Mouse (Mus musculus) telencephalon, adult 2 months (tissue): ENCODE measurements around the gene Rpl4.
"Not testable (repeated sequence)": the region's sequence is repeated elsewhere in the genome, so short reads cannot be mapped to it uniquely, and the experiment has no call there.

ENCODE experiments used
- DNase-seq: peaks from one replicate; pipeline ENCODE4 v3.0.0-alpha.2; 2011; ENCODE audit warnings: low read depth, low spot score

Rpl4 gene

DNA sequence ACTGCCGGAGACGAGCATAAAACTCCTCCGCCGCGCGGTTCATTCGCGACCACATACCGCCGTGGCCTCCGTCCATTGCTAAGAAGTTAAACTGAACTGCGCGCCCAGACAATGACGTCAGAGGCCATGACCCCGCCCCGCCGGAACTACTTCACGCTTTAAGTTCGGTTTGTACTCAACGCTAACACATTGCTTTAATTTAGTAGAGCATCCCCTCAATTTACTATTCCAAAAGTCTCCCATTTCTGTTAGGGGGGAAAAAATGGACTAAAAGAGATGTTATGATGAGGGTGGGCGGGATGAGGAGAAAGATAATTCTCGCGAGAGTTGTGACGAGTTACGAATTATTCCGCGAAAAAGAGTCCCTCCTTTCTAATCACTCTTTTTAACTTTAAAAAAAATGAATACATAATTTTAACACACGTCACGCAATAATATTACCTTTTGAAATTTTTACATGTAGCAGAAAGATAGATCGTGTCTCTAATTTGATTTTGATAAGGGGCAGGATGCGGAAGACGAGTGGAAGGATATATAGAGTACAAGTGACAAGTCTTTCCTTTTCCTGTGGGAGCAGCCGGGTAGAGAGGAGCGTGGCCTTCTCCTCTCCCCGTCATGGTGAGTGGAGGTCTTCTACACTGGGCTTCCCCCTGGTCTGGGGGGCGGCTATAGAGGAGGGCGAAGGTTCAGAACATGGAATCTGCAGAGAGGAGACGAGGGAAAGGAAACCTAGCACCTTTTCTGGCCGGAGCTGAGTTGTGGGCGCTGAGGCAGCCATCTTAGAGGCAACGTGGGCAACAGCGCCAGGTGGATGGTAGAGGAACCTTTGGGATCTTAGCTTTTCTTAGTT is at the start of gene Rpl4, which contains the start of gene Zwilch:
TSS of gene Rpl4 (plus strand) at position 560 of the 850 bp plus-strand sequence.
TSS of gene Zwilch (minus strand) at position 289 of the 850 bp plus-strand sequence.
- DNase-seq = peak; percentile 75

DNA sequence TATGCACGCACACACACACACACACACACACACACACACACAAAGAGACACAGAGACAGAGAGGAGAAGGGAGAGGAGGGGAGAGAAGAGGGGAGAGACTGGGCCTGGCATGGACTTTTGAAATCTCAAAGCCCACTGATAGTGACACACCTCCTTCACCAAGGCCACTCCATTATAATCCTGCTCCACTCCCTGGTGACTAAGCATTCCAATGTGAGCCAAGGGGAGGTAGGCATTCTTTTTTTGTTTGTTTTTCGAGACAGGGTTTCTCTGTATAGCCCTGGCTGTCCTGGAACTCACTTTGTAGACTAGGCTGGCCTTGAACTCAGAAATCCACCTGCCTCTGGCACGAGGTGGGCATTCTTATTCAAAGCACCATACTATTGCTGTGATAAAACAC is 48.3 kb upstream of the Rpl4 start:
- not testable (repeated sequence) for DNase-seq

DNA sequence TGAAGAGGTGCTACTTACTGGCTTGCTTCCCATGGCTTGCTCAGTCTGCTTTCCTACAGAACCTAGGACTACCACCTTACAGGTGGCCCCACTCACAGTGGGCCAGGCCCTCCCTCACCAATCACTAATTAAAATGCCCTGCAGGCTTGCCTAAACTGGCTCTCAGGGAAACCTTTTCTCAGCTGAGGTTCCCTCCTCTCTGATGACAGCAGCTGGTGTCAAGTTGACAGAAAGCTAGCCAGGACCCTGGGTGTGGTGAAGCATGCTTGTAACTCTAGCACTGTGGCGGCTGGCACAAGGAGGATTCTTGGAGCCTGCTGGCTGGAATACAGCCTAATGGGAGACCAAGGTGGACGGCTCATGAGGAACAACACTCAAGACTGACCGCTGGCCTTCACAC is 47.9 kb upstream of the Rpl4 start:
- no peak for DNase-seq

DNA sequence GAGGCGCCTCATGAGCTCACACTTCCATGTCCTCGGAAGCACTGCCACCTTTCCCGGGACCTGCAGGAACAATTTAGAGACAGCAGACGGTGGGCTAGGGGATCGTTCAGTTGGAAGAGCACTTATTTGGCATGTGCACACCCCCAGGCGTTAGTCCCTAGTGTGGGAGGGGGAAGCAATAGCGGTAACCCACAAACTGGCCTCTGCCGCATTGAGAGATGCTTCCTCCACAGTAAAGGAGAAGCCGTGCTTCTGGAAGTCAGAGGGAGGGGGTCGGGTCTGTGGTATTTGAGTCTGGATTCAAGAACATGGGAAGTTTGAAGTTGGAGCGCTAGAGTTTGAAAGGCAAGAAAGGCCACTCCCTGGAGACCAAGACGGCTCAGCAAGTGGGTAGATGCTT is 47.1 kb upstream of the Rpl4 start:
- DNase-seq = no peak

DNA sequence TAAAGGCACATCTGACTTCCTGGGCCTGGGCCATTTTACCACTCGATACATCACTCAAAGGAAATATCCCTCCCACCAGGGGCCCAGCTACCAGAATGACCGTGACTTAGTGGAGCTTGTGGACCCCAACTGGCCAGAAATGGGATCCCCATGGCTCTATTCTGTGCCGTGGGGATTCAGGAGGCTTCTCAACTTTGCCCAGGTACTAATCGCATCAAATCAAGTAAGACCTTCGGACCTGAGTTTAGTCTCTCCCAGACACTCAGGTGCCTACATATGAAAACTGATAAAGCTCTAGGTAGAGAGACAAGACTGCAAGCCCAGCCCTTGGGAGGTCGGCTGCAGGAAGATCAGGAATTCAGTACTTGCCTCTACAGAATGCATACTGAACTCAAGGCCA is 41.6 kb upstream of the Rpl4 start:
- DNase-seq = no peak

DNA sequence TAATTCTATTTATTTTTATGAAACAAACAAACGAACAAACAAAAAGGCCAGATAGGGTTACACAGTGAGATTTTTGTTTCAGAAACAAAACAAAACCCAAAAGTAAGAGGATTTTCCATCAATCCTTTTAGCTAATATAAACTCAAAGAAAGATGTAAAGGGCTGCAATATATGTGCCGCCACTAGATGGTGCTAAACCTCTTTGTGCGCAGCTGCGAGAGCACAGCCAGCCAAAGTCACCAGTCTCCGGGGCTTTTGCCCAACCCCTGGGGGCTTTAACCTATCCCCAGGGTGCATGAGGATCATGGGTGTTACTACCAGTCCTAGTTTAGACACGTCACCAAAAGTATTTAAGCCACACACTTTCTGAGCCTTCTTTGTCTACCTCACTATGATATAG is 34.3 kb upstream of the Rpl4 start:
- DNase-seq = not testable (repeated sequence)

DNA sequence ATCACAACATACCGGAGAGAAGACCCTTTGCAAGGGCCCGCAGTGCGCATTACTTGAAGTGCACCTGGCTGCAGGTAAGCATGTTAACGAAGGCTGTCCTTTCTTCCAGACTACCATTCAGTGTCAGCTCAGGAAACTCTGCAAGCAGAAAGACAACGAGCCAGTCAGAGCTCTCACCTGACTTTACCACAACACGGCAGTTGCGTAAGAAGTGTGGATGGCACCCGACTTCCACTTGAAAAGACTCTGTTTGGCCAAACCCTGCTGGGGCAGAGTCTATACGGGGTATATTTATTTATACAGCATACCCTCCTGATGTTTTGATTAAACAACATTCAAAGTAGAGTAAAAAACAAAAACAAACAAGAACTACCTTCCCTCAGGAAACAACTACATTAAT is 33.3 kb upstream of the Rpl4 start:
- no peak for DNase-seq

DNA sequence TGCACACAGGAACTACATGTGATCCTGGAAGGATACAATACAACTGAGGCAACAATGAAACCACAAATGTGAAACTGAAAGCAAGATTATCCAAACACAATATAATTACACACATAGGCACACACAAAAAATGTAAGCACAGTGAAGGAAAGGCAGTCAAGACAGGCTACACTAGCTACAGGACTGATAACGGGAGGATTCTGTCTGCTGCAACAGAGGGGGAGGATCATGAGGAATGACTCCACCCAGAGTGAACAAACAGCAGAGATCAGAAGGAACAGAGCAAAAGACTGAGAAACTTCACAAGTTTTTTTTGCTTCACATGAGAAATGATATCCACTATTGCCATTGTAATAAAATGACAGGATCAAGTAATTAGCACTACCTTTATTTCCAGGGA is 16.5 kb upstream of the Rpl4 start:
- no peak for DNase-seq

DNA sequence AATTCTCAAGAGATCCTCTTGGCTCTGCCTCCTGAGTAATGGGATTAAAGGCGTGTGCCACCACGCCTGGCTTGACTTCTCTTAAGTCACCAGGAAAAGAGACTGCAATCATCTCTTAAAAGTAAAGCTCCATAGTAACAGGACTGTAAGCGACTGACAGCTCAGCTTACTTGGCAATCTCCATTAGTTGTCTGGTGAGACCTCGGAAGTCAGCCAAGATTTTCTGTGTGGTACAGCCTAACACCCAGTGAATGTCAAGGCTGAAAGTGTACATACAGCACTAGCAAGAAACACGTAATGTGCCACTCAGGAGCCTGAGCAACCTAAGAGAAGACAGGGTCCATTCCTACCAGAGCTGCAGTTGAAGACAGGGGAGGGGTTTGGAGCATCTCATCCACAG is 12.7 kb upstream of the Rpl4 start:
- DNase-seq = no peak

DNA sequence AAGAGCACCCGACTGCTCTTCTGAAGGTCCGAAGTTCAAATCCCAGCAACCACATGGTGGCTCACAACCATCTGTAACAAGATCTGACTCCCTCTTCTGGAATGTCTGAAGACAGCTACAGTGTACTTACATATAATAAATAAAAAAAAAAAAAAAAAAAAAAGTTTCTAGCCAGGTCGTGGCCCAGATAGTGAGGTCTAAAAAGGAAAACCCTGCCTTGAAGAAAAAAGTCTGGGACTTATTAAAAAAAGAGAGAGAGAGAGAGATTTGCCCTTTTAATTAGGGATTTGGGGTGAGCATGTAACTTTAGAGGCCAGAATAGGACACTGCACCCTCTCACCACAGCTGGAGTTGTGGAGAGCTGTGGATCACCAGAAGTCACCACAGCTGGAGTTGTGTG is 3.2 kb upstream of the Rpl4 start:
- DNase-seq = not testable (repeated sequence)

DNA sequence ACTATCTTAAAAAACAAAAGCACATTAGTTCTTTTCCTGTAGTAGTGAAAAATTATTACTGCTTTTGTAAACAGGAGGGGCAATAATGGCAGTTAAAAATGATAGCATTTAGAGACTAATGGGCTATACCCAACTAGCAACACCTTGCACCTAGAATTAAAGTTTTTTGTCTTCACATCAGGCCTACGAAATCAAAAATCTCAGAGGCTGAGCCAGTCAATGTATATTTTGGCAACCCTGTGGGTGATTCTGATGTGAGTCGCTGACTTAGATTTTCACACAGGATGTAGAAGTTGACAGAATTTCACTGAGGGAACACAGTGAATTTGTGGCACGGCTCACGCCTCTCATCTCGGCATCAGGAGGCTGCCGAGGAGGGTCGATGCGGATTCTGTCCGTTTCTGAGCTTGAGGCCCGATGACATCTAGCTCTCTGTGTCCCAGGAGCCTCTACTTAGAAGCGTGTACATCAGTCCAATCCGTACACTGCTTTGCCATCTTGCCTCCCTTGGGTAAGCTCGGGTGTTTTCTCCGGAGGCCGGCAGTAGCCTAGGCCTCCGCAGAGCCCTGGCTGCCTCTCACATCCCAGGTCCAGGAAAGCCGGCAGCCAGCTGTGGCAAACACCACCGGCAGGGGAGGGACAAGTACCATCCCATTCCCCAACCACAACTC is 895 bp upstream of the Rpl4 start:
- no peak for DNase-seq

DNA sequence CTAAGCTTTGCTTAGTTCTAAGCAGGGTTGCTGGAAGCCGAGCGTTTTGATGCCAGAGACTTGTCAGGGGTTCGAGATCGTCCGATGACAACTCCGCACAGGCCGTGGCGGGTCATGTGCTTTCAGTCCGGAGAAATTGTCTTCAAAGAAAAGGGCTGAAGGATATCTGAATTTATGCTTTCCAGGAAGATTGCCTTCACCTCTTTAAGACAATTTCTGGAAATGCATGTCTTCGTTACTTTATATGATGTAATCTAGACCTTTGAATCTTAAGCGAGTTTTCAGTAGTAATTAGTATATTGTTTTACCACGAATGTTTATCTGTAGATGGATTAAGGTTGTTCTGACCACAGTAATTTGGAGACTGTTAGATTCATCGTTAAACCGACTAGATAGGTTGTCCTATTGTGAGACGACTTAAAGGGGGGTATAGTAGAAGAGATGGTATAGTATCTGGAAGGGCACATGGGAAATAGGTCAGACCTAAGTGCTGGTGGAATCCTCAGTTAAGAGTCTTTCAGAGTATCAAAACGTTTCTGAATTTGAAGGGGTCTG is 568 bp downstream of the Rpl4 start:
- no peak for DNase-seq

DNA sequence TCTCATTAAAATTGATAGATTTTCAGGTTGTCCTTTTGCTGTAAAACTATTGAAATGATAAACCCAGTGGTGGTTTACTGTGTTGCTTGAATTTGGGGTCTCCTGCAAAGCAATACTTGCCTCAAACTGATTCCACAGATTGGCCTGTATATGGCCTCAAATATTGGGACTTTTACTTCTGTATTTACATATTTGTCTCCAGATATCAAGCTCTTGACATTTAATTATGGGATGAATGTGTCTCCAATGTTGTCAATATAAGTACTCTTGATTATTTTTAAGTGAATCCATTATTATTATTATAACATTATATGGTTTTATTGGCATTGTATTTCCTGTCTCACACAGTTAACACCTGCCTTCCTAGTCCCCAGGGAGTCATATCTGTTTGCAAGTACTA is 1.2 kb downstream of the Rpl4 start:
- no peak for DNase-seq

DNA sequence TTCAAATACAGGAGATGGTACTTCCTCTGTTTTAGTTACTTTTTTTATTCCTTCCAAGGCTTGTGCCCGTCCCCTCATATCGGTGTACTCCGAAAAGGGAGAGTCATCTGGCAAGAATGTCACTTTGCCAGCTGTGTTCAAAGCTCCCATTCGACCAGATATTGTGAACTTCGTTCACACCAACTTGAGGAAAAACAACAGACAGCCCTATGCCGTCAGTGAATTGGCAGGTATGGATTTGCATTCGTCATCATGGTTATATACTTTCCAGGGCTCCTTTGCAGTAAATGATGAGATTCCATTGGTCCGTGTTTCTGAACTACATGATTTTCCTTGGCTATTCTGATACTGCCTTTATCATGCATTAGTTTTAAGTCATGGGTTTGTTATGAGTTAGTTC is 1.6 kb downstream of the Rpl4 start:
- DNase-seq = no peak

DNA sequence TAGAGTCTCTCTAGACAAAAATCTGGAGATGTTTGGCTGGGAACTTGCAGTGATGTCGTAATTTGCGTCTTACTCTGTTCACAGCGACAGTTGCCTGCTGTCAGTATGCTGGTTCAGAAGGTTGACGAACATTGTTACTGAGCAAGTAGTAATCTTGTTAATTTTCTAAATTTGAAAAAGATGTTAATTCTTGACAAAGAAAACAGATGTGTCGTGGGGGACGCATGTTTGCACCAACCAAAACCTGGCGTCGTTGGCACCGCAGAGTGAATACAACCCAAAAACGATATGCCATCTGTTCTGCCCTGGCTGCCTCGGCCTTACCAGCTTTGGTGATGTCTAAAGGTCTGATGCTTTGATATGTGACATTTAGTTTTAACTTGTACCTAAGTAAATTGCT is 2.2 kb downstream of the Rpl4 start:
- DNase-seq = no peak

DNA sequence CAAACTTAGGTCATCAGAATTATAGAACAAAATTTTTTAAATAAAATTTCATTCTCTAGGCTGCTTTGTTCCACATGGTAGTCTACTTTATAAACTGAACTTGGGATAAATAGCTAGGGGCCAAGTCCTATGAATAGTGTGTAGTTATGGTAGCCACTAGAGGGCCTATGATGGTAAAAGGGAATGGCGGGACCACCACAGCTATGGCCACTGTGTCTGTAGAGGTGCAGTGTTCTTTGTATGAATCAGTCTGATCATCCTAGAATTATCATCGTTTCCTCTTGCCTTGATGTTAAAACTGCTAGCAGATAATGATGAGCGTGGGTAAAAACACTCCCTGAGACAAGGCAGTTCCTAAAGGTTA is 5.4 kb downstream of the Rpl4 start:
- no peak for DNase-seq

DNA sequence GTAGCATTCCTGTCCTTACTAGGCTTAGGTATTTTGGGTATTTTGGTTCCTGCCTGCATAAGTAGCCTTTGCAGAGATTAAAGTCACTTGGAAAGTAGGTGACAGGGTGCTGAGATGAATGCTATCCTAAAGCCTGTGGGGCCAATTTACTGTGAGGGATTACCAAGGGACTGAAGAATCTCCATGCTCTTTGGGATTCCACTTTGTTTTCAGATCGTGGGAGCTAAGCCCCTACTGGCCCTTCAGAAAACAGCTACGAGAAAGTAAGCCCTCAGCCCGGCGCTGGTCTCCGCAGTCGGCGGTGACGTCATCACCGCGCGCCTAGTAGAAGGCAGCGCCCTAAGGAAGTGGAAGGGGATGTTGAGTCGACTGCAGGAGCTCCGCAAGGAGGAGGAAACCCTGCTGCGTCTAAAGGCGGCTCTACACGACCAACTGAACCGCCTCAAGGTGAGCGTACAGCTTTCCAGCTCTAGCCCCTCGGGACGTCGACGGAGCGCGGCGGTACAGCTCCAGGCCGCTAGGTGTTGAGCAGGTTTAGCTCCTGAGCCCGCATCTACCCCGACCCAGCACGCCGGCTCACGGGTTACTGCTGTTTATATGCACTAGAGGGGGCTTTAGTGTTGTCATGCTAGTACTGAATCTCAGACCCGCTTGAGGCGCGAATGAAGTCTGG is 5.9 kb downstream of the Rpl4 start, which contains the start of gene Snapc5:
TSS of gene Snapc5 (plus strand) at position 301 of the 673 bp plus-strand sequence.
- peak; percentile 91 for DNase-seq

DNA sequence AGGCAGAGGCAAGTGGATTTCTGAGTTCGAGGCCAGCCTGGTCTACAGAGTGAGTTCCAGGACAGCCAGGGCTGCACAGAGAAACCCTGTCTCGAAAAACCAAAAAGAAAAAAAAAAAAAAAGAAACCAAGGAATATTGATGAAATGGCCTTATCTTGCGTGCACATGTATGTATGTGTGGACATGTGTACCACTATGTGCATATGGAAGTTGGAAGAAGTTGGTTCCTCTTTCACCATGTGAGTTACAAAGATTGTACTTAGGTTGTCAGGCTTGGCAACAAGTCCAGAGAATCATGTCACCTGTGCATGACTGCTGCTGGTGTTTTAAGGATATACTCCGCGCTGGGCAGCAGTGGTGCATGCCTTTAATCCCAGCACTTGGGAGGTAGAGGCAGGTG is 10.1 kb downstream of the Rpl4 start:
- not testable (repeated sequence) for DNase-seq

DNA sequence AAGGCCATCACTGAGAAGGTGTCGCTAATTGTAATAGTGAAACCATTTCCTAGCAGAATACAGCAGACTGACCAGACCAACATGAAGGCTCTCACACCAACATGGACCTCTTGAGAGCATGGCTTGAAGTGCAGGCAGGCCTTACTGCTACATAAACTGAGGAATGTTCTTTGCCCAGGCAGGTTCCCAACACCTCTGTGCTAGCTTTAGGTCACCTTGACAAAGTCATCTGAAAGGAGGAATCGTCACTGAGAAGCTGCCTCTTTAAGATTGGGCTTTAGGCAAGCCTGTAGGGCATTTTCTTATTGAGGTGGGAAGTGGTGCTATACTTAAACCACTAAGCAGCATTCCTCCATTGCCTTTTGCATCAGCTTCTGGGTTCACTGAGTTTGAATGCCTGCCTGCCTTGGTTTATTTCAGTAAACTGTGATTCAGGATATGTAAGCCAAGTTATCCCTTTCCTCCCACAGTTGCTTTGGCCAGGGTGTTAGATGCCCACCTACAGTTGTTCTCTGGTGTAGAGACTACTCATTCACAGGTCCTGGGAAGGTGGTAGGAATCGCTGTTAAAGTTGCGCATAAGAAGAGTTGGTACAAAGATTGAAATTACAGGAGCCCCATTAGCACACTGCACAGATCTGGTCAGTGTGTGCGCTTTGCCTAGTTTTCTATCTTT is 11.1 kb downstream of the Rpl4 start:
- no peak for DNase-seq

DNA sequence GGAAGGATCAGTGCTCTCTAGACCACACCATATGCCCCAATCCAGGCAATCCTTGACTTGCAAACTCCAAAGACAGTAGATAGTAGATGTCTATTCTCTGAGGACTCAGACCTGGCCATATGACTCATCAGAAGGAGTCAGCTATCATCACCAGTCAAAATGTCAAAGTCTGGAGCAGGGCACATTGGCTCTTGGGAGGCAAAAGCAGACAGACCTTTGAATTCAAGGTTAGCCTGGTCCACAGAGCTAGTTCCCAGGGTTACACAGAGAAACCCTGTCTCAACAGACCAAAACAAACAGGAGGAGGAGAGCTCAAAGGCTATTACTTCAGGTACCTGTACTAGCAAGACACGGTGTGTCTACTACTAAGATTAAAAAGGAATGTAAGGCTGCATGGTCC is 20.7 kb downstream of the Rpl4 start:
- no peak for DNase-seq

DNA sequence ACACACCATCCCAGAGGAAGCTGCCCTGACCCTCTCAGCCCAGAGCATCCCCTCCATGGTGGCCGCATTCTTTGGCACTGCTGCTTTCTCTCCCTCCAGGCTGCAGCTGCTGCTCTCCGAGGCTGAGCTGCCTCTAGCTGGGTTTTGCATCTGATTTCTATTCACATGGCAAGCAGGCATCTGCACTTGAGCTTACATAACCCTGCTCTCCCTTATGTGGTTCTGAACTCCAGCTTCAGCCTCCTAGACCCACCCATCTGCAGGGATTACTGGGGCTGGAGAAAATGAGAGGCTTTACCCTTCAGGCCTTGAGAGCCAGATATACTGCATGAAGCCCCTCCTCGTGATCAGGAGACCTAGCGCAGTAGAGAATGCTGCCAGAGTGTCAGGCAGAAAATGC is 22.4 kb downstream of the Rpl4 start:
- peak; percentile 82 for DNase-seq

DNA sequence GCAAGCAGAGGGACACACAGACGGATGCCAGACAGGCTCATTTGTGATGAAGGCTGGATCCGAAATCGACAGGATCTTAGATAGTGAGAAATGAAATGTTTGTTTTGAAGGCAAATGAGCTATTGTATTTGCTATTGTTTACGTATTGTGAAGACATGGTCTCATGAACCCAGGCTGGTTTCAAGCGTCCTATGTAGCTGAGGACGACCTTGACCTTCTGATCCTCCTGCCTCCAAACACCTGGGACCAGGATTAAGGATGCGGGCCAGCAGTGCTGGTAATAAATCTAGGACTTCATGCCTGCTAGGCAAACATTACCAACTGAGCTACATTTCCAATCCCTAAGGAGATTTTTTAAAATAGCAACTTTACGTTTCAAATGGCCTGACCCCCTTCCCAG is 24.3 kb downstream of the Rpl4 start:
- DNase-seq = no peak
